Mouse (Mus musculus): Measurements from ENCODE around the gene Vmn1r132. TPM values are rescaled to one million over a fixed set of nuclear protein-coding genes. Genes with fewer than 3 reads are reported as not detected.

The Vmn1r132 gene
- polyA plus RNA-seq (2015; fragmentation: Nextera tagmentation; extraction: Ambion mirVana): not detected in 2 replicates

GRCm38 (mm10) chr7:21613792-21614191, at the start of gene Vmn1r132:
Gene Vmn1r132 (plus strand): TSS chr7:21614092.

Other genes with a start within 250 kb of the Vmn1r132 start
- not detected in 2 replicates for gene Gm6882, start 181.3 kb upstream of the Vmn1r132 start, polyA plus RNA-seq (2015; fragmentation: Nextera tagmentation; extraction: Ambion mirVana)
- gene Vmn1r130, start 102.3 kb upstream of the Vmn1r132 start, polyA plus RNA-seq (2015; fragmentation: Nextera tagmentation; extraction: Ambion mirVana): not detected in 2 replicates
- gene Vmn1r131, start 68.0 kb upstream of the Vmn1r132 start, polyA plus RNA-seq (2015; fragmentation: Nextera tagmentation; extraction: Ambion mirVana): not detected in 2 replicates
- not detected in 2 replicates for gene Gm4175, start 147.4 kb downstream of the Vmn1r132 start, polyA plus RNA-seq (2015; fragmentation: Nextera tagmentation; extraction: Ambion mirVana)
- gene Gm4177, start 182.6 kb downstream of the Vmn1r132 start, polyA plus RNA-seq (2015; fragmentation: Nextera tagmentation; extraction: Ambion mirVana): not detected in 2 replicates
- not detected in 2 replicates for gene Vmn1r135, start 218.3 kb downstream of the Vmn1r132 start, polyA plus RNA-seq (2015; fragmentation: Nextera tagmentation; extraction: Ambion mirVana)
- not detected in 2 replicates for gene Gm5725, start 230.2 kb downstream of the Vmn1r132 start, polyA plus RNA-seq (2015; fragmentation: Nextera tagmentation; extraction: Ambion mirVana)

Data from urinary bladder, postnatal 0 days (tissue).